Mouse (Mus musculus): ENCODE measurements around the gene 1600014C10Rik.
A peak's percentile ranks its signal among the peaks of the same experiment; 100 is the strongest.

Gene 1600014C10Rik

DNA sequence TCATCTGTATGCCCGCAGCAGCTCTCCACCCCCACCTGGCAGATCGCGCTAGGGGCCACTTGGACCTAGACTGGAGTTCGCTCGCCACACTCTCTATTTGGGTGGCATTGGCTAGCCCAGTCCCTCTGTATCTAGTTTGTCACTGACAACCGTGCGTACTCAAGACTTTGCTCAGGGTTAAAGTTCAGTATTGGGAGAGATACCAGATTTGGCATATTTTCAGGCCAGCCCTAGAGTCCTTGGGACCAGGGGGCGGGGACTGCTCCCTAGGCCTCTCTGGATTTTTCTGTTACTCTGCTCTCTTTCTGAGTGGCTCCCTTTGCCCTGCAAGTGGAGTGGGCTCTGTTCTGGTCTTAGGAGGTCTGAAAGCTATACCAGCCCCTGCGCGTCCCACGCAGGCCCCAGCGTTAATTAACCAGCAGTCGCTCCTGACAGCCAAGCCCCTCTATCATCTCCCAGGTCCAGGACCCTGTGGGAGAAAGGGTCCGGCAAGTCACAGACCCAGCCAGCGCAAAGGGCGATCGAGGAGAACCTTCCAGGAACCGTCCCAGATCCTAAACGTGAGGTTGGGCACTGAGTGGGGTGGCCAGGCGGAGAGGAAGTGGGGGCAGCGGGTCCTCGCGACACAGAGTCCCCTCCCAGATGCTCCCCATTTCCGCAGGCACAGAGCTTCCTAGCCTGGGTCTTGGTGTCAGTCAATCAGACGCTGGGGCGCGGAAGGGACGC, at the start of gene 1600014C10Rik:
1600014C10Rik (plus strand) TSS at position 256 of the 726 bp plus-strand sequence.
- DNase-seq (ENCODE audit: low spot score in 2 of 2) = peak in 1 of 2 experiments; percentile 20

DNA sequence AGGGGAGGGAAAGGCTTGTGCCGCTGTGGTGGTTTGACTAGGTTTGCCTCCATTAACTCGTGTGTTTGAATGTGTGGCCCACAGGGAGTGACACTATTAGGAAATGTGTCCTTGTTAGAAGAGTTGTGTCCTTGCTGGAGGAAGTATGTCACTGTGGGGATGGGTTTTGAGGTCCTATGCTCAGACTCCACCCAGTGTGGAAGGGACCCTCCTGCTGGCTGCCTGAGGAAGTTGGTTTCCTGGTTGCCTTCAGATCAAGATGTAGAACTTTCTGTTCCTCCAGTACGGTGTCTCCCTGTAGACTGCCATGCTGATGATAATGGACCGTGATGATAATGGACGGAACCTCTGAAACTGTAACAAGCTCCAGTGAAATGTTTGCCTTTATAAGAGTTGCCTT, 48.5 kb upstream of the 1600014C10Rik start:
- DNase-seq (ENCODE audit: low spot score in 2 of 2) = no peak

DNA sequence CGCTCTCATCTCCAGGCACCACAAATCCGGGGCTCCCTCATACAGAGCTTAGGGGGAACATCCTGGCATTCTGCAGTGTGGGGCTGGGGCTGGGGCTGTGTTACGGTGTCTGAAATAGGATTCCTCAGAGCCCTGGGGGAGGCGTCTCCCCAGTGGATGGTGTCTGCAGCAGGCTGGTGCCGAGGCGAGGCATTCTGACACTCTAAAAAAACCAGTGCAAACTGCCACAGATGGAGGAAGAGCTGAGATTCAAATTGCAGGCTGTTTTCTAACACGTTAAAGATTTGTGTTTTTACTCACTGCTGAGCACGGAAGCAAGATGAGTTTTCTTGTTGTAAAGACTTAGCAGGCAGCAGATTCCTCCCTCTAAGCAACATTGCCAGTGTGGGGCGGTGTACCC, 42.7 kb upstream of the 1600014C10Rik start:
- peak; percentile 30 to 39 for DNase-seq (ENCODE audit: low spot score in 2 of 2)

DNA sequence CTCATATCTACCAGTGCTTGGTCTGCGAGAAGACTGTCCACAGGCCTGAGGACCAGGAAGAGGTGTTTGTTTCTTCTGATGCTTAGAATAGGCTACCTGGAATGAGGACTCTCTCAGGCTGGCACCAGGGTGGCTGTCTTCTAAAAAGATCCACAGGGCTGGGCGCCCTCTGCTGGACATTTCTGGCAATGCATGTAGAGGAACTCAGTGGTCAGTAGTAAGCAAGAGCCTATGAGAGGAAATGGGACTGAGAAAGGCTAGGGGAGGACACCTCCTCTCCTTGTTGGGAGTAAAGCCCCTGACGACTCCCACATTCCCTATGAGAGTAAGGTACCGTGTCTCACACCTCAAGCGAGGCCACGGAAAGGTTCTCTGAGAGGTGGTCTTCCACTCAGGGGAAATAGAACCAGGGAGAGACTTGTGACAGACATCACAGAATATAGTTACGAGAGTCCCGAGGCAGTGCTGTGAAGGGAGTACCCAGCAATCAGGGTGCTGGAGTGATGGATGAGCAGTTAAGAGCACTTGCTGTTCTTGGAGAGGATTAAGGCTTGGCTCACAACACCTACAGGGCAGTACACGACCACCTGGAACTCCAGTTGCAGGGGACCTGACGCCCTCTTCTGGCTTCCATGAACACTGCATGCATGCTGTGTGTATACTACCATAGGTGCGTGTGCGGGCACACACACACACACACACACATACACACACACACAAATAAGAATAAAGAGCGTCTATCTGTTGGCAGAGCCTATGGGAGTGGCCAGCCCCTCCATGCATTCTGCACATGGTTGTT, 41.1 kb upstream of the 1600014C10Rik start:
- peak; percentile 82 to 88 for DNase-seq (ENCODE audit: low spot score in 2 of 2)

DNA sequence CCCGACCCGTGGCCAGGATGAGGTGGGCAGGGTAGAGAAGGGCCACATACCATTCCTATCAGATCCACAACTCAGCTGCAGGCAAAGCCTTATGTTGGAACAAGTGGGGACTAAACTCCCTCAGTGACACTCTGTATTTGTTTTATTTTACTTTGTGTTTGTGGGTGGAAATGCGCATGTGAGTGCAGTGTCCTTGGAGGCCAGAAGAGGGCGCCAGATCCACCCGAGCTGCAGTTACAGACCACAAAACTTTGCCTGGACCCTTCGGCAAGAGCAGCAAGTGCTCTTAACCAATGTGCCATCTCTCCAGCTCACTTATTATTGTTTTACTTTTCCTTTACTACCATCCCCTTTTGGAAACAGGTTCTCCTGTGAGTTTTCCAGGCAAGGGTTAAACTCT, 35.5 kb upstream of the 1600014C10Rik start:
- no peak for DNase-seq (ENCODE audit: low spot score in 2 of 2)

DNA sequence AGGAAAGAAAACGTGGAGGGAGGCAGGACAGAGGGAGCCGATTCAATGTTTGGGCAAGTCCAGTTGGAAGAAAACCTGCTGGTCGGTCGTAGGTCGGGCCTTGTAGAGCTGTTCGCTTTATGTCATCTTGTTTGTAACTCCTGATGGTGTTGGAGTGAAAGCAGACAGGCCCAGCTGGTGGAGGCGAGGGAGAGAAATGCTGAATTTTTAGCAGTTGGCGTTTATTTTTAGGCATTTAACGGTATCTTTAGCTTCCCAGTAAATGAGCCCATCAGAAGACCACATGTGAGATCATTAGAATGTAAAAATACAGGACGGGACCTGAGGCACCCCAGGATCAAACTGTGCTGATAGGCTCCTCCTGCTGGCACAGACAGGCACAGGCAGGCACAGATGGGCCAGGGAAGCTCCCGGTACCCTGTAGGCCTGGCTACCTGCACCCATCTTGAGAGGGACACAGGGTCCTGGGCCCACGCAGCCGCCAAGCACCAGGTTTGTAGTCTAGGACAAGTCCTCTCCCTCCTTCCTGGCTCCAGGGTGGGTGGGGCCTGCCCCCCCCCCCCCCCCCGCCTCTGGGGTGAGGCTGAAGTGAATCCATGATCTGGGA, 31.2 kb upstream of the 1600014C10Rik start:
- no peak for DNase-seq (ENCODE audit: low spot score in 2 of 2)

DNA sequence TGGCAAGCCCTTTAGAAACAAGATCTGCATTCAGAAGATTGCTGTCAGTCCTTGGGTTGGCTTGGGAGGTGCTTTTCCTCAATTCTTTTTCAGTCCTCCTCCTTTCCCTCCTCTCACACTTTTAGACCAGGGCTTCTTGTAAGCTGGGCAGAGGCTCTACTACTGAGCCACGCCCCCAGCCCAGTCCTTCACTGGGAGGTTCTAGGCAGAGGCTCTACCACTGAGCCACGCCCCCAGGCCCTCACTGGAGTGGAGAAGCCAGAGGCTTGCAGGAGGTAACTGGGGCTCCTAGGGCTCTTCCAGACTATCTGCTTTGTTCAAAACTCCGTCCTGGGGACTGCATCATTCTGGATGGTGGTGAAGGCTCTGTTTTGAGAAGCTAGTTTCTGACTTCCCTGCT, 30.4 kb upstream of the 1600014C10Rik start:
- DNase-seq (ENCODE audit: low spot score in 2 of 2) = no peak

DNA sequence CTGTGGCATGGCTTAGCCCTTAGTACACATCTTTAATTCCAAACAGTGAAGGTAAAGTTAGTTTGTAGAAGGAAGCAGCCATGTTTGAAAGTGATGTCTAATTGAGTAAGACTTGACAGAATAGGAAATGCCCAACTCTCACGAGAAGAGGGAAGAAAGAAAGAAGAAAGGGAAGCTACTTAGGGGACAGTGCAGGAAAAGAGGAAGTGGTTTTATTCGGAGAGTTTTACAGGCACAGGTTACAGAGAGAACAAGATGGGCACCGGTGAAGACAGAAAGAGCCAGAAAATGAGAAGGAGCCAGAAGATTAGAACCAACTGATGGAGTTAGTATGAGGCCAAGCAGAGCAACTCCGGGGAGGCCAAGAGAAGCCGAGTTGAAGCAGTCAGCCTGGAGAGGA, 27.2 kb upstream of the 1600014C10Rik start:
- DNase-seq (ENCODE audit: low spot score in 2 of 2) = no peak

DNA sequence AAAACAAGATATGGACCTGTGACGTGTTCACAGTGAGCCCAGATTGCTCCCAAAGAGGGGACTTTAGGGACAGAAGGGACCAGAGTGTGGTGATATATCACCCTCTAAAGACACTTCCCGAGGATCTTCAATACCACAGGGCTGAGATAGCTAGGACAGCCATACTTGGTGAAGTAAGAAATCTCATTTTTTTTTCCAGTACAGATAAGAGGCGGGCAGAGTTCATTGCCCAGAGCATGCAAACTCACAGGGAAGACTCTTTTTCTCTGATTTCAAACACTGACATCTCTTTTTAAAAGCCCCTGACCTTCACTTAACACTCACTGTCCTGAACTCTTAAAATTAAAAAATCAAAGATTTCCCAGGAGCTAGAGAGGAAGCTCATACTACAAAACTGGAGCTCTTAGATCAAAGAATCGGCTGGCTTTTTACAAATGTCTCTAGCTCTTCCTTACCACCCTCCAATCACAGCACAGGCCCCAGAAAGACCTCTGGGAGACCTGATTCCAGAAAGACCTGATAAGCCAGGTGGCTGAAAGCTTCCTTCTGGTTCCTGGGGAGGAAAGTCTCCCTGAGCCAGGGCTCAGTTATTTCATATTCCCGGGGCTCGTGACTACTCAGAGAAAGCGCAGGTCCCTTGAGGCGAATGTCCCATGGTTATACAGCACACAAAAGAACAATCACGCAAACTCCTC, 24.1 kb upstream of the 1600014C10Rik start:
- no peak for DNase-seq (ENCODE audit: low spot score in 2 of 2)

DNA sequence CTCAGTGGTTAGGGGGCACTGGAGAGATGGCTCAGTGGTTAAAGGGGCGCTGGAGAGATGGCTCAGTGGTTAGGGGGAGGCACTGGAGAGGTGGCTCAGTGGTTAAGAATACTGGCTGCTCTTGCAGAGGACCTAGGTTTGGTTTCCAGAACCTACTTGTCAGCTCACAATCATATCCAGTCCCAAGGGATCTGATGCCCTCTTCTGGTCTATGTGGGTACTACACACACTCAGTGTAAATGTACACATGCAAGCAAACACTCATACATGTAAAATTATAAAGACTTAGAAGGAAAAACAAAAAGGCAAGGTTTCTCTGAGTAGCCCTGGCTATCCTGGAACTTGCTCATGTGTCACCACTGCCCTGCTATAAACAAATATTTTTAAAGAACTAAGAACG, 21.6 kb upstream of the 1600014C10Rik start:
- DNase-seq (ENCODE audit: low spot score in 2 of 2) = no peak

DNA sequence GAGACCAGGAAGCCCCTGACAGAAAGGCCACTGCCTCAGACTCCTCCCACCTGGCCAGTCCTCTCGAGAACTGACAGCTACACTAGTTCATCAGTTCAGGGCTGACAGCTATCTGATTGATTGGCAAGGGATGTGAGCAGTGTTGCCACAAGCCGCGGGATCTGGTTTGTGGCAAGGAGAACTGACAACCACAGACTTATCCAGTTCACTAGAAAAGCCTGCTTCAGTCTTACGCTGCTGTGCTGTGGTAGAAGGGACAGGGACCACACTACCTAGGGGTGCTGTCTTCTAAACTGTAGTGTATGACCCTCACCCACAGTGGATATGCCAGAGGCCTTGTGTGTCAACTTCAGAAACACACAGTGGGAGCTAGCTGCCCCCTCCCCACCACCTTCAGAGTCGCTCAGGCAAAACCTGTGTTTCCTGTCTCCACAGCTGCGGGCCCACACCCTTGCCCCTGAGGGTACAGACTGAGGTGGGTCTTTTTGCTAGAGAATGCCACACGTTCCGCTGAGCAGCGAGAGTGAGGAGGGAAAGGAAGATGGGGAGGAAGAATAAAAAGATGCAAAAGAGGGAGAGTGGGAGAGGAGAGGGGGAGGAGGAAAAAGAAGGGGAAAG, 19.5 kb upstream of the 1600014C10Rik start:
- DNase-seq (ENCODE audit: low spot score in 2 of 2) = no peak

DNA sequence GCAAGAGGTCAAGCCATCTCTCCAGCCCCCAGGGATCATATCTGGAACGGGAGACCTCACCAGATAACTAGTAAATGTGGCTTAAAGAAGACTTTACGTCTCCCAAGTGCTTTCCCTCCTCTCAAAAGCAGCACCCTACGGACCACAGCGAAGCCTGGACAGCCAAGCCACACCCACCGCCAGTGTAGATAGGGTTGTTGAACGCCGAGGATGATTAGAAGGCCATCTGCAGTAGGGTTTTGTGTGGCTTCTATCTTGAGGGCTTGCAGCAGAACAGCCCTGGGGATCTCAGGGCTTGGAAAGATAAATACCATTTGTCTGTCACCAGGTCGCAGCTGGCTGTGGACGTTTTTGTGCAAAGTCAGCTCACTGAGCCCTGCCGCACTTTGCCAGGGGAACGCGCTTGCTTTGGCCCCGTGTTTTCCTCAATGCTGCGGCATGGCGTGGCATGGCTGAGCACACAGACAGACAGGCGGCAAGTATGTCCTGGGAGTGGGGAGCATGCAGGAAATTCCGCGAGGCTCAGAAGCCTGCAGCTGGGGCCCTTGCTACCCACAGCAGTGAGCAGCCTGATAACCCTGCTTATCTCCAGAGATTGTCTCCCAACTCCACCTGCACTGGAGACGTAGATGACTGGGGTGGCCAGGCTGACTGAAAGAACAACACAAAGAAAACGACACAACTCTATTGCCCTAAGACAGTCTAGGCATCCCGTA, 15.9 kb upstream of the 1600014C10Rik start:
- no peak for DNase-seq (ENCODE audit: low spot score in 2 of 2)

DNA sequence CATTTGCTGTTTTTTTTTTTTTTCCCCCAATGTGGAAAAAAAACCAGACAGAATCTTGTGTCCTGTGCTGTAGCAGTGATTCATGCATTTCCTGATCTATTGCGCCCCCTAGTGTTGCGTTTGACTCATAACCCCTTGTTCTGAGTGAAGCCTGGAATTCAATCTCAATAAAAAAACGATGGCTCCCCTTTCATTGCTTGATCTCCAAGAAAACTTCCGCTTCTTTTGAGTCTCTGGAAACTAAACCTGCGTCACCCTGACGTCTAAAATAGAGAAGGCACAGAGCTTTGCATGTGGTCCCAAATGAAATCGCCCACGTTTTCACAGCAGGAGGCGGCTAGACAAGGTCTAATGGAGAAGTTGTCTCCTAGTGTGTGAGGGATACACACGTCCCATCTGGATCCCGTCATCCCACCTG, 15.3 kb upstream of the 1600014C10Rik start:
- peak; percentile 31 to 60 for DNase-seq (ENCODE audit: low spot score in 2 of 2)

DNA sequence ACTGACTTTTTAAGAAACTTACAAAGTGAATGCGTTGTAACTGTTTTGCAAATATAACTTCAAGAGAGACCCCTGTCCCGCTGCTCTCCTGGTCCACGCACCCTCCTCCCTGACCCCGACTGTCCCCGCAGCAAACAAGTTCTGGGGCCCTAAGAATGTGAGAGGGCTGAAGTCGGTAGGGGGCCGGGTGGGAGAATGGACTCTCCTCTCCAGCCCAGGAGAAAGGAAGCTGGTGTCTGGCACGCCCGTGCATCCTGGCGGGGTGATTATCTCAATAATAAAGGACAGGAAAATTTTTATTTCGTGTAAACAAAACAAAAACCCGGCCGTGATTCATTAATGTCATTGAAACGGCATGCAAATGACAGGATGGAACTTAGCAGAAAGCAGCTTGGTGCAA, 9.1 kb upstream of the 1600014C10Rik start:
- DNase-seq (ENCODE audit: low spot score in 2 of 2) = no peak

DNA sequence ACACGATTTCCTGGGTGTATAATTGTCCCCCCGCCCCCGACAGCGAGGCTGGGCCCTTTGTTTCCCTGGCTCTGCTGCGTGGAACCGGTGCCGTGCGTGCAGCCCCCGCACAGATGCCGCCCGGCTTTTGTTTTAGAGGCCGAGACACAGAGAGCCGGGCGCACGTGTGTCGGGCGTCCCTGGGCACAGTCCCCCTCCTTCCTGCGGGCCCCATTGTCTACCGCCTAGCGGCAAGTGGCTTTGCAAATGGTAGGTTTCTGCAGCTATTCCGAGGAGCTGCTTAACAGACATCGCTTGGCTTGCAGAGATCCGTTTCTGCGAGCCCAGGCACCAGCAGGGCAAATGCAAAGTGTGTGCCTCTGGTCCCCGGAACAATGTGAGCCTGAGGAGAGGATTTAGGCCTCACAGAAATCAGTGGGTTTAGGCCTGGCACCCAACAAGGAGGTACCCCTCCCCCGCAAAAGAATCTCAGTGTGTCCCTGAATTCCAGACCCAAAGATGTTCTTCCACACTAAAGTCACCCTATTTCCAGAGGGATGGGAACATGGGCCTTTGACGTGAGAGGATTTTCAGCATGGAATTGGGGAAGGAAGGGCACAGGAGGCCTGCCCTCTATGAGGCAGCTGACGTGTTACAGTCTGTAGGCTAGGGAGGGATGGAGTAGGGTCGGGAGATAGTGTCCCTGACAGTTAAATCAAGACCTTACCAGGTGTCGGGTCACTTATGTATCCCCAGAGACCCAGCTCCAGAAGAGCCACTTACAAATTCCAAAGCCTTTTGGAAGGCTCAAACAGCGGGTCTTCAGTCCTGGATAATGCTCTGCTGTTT, 8.5 kb upstream of the 1600014C10Rik start:
- peak; percentile 15 to 38 for DNase-seq (ENCODE audit: low spot score in 2 of 2)

DNA sequence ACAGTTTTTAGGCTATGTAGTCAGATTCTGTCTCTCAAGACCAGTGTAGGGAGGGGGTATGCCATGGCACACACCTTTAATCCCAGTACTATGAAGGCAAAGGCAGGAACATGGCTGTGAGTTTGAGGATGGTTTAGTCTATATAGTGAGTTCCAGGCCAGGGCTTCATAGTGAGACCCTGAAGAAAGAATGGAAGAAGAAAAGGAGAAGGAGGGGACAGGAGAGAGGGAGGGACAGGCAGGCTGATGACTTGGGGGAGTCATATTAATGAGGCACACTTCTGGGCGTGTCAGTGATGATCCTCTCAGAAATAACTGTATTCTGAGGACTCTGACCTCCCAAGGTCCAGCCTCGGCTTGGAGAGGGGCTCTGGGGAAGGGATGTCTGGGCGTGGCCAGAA, 7.0 kb upstream of the 1600014C10Rik start:
- DNase-seq (ENCODE audit: low spot score in 2 of 2) = no peak

DNA sequence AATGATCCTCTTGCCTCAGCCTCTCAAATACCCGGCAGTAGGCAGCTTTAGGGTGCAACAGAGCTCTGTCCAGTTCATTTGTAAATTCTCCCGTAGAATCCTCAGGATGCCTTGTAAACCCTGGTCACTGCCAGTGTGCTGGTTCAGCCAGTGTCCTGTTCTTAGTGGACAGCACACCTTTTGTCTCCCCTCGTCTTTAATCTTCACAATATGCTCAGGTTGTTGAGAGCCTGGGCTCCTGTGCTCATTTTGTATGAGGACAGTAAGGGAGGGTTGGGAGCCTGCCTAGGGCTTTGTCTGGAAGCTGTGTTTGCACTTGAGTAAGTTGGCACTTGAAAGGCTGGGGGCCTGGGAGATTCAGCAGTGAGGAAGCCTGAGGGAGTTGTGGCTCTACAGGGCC, 3.1 kb upstream of the 1600014C10Rik start:
- no peak for DNase-seq (ENCODE audit: low spot score in 2 of 2)

DNA sequence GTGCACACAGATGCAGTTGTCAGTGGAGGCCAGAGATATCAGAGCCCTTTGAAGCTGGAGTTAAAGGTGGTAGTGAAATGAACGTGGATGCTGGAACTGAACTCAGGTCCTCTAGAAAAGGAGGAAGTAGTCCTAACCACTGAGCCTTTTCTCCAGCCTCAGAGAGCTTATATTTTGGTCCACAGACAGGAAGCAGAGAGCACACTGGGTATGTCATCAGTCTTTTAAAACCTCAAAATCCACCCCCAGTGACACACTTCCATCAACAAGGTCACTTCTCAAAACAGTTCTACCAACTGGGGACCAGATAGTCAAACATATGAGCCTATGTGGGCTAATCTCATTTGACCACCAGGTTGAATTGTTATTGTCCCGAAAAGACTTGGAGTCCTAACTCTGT, 1.7 kb upstream of the 1600014C10Rik start:
- DNase-seq (ENCODE audit: low spot score in 2 of 2) = no peak

DNA sequence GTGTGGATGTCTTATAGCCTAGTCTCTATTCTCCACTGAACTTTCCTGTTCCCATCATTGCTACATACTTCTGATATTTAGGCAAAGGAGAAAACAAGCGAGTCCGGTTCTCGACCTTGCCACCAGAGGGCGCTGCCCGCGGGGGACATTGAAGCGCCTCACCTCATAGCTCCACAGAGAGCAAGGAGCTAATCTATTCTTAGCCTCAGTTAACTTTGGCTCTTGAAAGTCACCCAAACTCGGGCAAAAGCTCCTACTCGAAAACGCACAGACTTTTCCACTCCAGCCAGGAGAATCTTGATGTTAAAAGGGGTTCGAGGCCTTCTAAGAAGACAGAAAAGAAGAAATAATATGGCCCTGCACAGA, 438 bp upstream of the 1600014C10Rik start:
- peak; percentile 57 to 76 for DNase-seq (ENCODE audit: low spot score in 2 of 2)

Data from frontal cortex, postnatal 25 days (tissue).